ENCODE assay signal across 30 mouse cellular contexts in genomic region chr13:98512066-98512465, GRCm38 (mm10). TPM values are rescaled to one million over a fixed set of nuclear protein-coding genes. Genes with fewer than 3 reads are reported as not detected.
"Had no signal": no experiment of that assay in that cellular context is flagged by ENCODE, and none has a peak within 500 bp of the region (broad histone marks: within the 10 kb centered on the region; RNA-seq: fewer than 3 reads in every experiment).

No protein-coding gene starts in this region.

- H3K27ac ChIP-seq: embryonic facial prominence, embryonic 12.5 days; embryonic facial prominence, embryonic 13.5 days; embryonic facial prominence, embryonic 15.5 days; forebrain, embryonic 12.5 days; forebrain, embryonic 13.5 days; forebrain, embryonic 15.5 days; gastrocnemius, adult 2 months; heart, adult 2 months had no signal

- H3K9me3 ChIP-seq: embryonic facial prominence, embryonic 12.5 days; embryonic facial prominence, embryonic 13.5 days; embryonic facial prominence, embryonic 15.5 days; forebrain, embryonic 12.5 days; forebrain, embryonic 13.5 days; forebrain, embryonic 15.5 days had no signal

- H3K4me1 ChIP-seq: forebrain, embryonic 12.5 days; forebrain, embryonic 13.5 days; forebrain, embryonic 15.5 days had no signal

- H3K9ac ChIP-seq: embryonic facial prominence, embryonic 12.5 days; embryonic facial prominence, embryonic 13.5 days; embryonic facial prominence, embryonic 15.5 days; forebrain, embryonic 12.5 days; forebrain, embryonic 13.5 days; forebrain, embryonic 15.5 days; forebrain, postnatal 0 days had no signal

- H3K4me3 ChIP-seq: embryonic facial prominence, embryonic 12.5 days; embryonic facial prominence, embryonic 13.5 days; embryonic facial prominence, embryonic 15.5 days; erythroblast, embryonic 14.5 days; forebrain, embryonic 12.5 days; forebrain, embryonic 13.5 days; forebrain, embryonic 15.5 days; gastrocnemius, adult 2 months; heart, adult 2 months had no signal

- ATAC-seq: forebrain, embryonic 13.5 days; forebrain, embryonic 14.5 days; forebrain, embryonic 15.5 days; forebrain, postnatal 0 days had no signal

- DNase-seq: cerebellum, adult 18-20 months; cerebellum, adult 2 months; cerebellum, adult 8-10 months; cerebellum, adult 9-10 months; cerebellum, adult 9-11 months; cerebellum, postnatal 10 days; cerebellum, postnatal 14 days; cerebellum, postnatal 25 days; cerebellum, postnatal 36 days; embryo, embryonic 11 days; forebrain, postnatal 0 days; gastrocnemius, adult 2 months; gastrocnemius, postnatal 10 days; gastrocnemius, postnatal 14 days; gastrocnemius, postnatal 25 days; gastrocnemius, postnatal 36 days; heart, adult 18-20 months; heart, adult 2 months had no signal

- H3K4me2 ChIP-seq: embryonic facial prominence, embryonic 12.5 days; embryonic facial prominence, embryonic 13.5 days; embryonic facial prominence, embryonic 15.5 days; forebrain, embryonic 12.5 days; forebrain, embryonic 13.5 days; forebrain, embryonic 15.5 days had no signal

- H3K36me3 ChIP-seq: embryonic facial prominence, embryonic 12.5 days; embryonic facial prominence, embryonic 13.5 days; embryonic facial prominence, embryonic 15.5 days; forebrain, embryonic 12.5 days; forebrain, embryonic 15.5 days had no signal

RNA-seq across cellular contexts. Expression of gene Gm10320, which starts 20.3 kb away (rescaled TPM):
- total RNA-seq: forebrain, postnatal 0 days; gastrocnemius, adult 18-20 months; gastrocnemius, adult 2 months; gastrocnemius, adult 8-10 months; gastrocnemius, postnatal 10 days; gastrocnemius, postnatal 14 days; gastrocnemius, postnatal 25 days; gastrocnemius, postnatal 36 days; gastrocnemius, postnatal 4 days; heart, adult 18-20 months; heart, adult 2 months; heart, adult 8-10 months had no signal
